Mouse (Mus musculus) limb, embryonic 14.5 days (tissue): Measurements from ENCODE around the gene Cyb5r2. TPM values are rescaled to one million over a fixed set of nuclear protein-coding genes. Genes with fewer than 3 reads are reported as not detected.
A peak's percentile ranks its signal among the peaks of the same experiment; 100 is the strongest.

ENCODE experiments used
- ATAC-seq: fragments of 200-750 bp; cut with Nextera tagmentation; 2 replicates; pipeline ENCODE4 v1.8.0; 2017; ENCODE audit warnings: low read depth, moderate number of reproducible peaks, moderate TSS enrichment; ENCODE audit not compliant: low FRiP score
- DNase-seq: peaks from one replicate; pipeline ENCODE4 v3.0.0-alpha.2; 2015; ENCODE audit warnings: low spot score
- H3K27ac ChIP-seq: fragments of 300-500 bp; sonication (generic); replicated peaks from 2 replicates; pipeline ENCODE4 v1.5.1; 2014; ENCODE audit warnings: low read depth, mild to moderate bottlenecking, low read length, moderate library complexity, mixed read lengths
- H3K27me3 ChIP-seq: fragments of 300-500 bp; sonication (generic); 2 replicates; pipeline ENCODE4 v1.6.1; 2014; ENCODE audit warnings: low read length, mixed read lengths; ENCODE audit not compliant: control insufficient read depth, insufficient read depth
- H3K36me3 ChIP-seq: fragments of 300-500 bp; sonication (generic); 2 replicates; pipeline ENCODE4 v1.6.1; 2014; ENCODE audit warnings: mild to moderate bottlenecking, low read length, moderate library complexity, mixed read lengths; ENCODE audit not compliant: control insufficient read depth, insufficient read depth
- H3K4me1 ChIP-seq: fragments of 300-500 bp; sonication (generic); 2 replicates; pipeline ENCODE4 v1.6.1; 2014; ENCODE audit warnings: antibody characterized with exemption, low read length, mixed read lengths; ENCODE audit not compliant: control insufficient read depth, insufficient read depth
- H3K4me2 ChIP-seq: fragments of 300-500 bp; sonication (generic); replicated peaks from 2 replicates; pipeline ENCODE4 v1.6.1; 2014; ENCODE audit warnings: low read depth, mild to moderate bottlenecking, low read length, moderate library complexity; ENCODE audit not compliant: severe bottlenecking
- H3K4me3 ChIP-seq: fragments of 300-500 bp; sonication (generic); replicated peaks from 2 replicates; pipeline ENCODE4 v1.5.1; 2014; ENCODE audit warnings: low read length
- H3K9ac ChIP-seq: fragments of 300-500 bp; sonication (generic); 2 replicates; pipeline ENCODE4 v1.6.1; 2014; ENCODE audit warnings: mild to moderate bottlenecking, low read depth, low read length, moderate library complexity; ENCODE audit not compliant: severe bottlenecking
- H3K9me3 ChIP-seq: fragments of 300-500 bp; sonication (generic); 2 replicates; pipeline ENCODE4 v1.6.1; 2016; ENCODE audit warnings: low read length; ENCODE audit not compliant: control insufficient read depth
- POLR2A ChIP-seq: fragments of 200-500 bp; IDR thresholded peaks from 2 replicates; pipeline ENCODE4 v1.8.0; 2012; ENCODE audit warnings: inconsistent platforms, mild to moderate bottlenecking, moderate library complexity, borderline replicate concordance; ENCODE audit not compliant: insufficient read depth, insufficient read length; ENCODE audit errors: extremely low read depth
- WGBS: fragments of 180-500 bp; shearing (Covaris S2); extraction: QIAGEN DNeasy Blood & Tissue Kit; methylation state at CpG from one replicate; pipeline ENCODE4 v1.1.7; 2014; 5-methylcytosine and 5-hydroxymethylcytosine counted together
- polyA plus RNA-seq, 2 experiments: library from polyadenylated mRNA; depleted of rRNA in 1 of 2; stranded (reverse) in 1 of 2; unstranded in 1 of 2; fragments of >200 nt; fragmentation: Nextera tagmentation in 1 of 2; extraction: Ambion mirVana in 1 of 2; gene quantifications; 2 replicates each; pipeline versions ENCODE4 v1.2.1 to v1.2.3; 2012 to 2014

The Cyb5r2 gene
- polyA plus RNA-seq, 2 experiments = 0.14 to 0.23 TPM

GRCm38 (mm10) chr7:107722536-107722935 is 35.3 kb downstream of the Cyb5r2 start:
- Histone ChIP-seq H3K27me3 (no peaks in the 10 kb centered on the region), H3K4me1 (0 out of 2 replicates have a peak, but pooled peaks cover under 1% of the 10 kb centered on the region), H3K9ac (no peak overlapping the region), H3K4me3 (no peak overlapping the region), H3K9me3 (no peaks in the 10 kb centered on the region), H3K36me3 (peaks cover 24% of the 10 kb centered on the region), H3K27ac (no peak overlapping the region), H3K4me2 (no peak overlapping the region)
- 99% methylated on average over 4 of the region's 4 CpGs for WGBS
- no peak for DNase-seq
- no peak for ATAC-seq
- TF ChIP-seq POLR2A = no peak

- Histone ChIP-seq H3K9me3 (no peaks in the 10 kb centered on the region), H3K27ac (no peak overlapping the region), H3K36me3 (peaks cover 19% of the 10 kb centered on the region), H3K4me1 (no peaks in the 10 kb centered on the region), H3K9ac (no peak overlapping the region), H3K4me3 (no peak overlapping the region), H3K27me3 (no peaks in the 10 kb centered on the region), H3K4me2 (no peak overlapping the region)
- no peak for TF ChIP-seq POLR2A
- DNase-seq (no peak), ATAC-seq (no peak)
- WGBS = 87% methylated on average over 1 of the region's 1 CpGs
Measured at GRCm38 (mm10) chr7:107720771-107721170, 37.1 kb downstream of the Cyb5r2 start.

- no peak overlapping the region for H3K27ac ChIP-seq
- no peak for TF ChIP-seq POLR2A
- WGBS = 89% methylated on average over 5 of the region's 5 CpGs
- peaks cover 3% of the 10 kb centered on the region; the same call in 1 of the 2 replicates for H3K36me3 ChIP-seq
- H3K9ac ChIP-seq = no peak overlapping the region
- H3K4me3 ChIP-seq = no peak overlapping the region
- no peaks in the 10 kb centered on the region for H3K9me3 ChIP-seq
- no peak for ATAC-seq
- no peaks in the 10 kb centered on the region for H3K27me3 ChIP-seq
- DNase-seq = no peak
- no peak overlapping the region for H3K4me2 ChIP-seq
- H3K4me1 ChIP-seq = peaks cover 7% of the 10 kb centered on the region
Measured at GRCm38 (mm10) chr7:107714067-107714466, 43.8 kb downstream of the Cyb5r2 start.

GRCm38 (mm10) chr7:107712743-107713142 is 45.1 kb downstream of the Cyb5r2 start:
- H3K4me1 ChIP-seq = peaks cover 17% of the 10 kb centered on the region
- H3K9ac ChIP-seq = no peak overlapping the region
- no peak overlapping the region for H3K27ac ChIP-seq
- H3K36me3 ChIP-seq = peaks cover 3% of the 10 kb centered on the region; the same call in 1 of the 2 replicates
- no peak for DNase-seq
- no peak overlapping the region for H3K4me3 ChIP-seq
- no peak overlapping the region for H3K4me2 ChIP-seq
- TF ChIP-seq POLR2A = no peak
- ATAC-seq = no peak
- H3K27me3 ChIP-seq = no peaks in the 10 kb centered on the region
- no peaks in the 10 kb centered on the region for H3K9me3 ChIP-seq
- WGBS = 59% methylated on average over 6 of the region's 6 CpGs

GRCm38 (mm10) chr7:107708491-107709112 is 49.2 kb downstream of the Cyb5r2 start:
- Histone ChIP-seq H3K4me1 (peaks cover 18% of the 10 kb centered on the region), H3K36me3 (no peaks in the 10 kb centered on the region), H3K4me2 (peak overlapping the region; percentile 46), H3K9me3 (no peaks in the 10 kb centered on the region), H3K27ac (peak overlapping the region; percentile 61), H3K9ac (no peak overlapping the region), H3K4me3 (peak overlapping the region; percentile 27), H3K27me3 (no peaks in the 10 kb centered on the region)
- peak; percentile 89 for DNase-seq
- peak; percentile 93 for ATAC-seq
- TF ChIP-seq POLR2A = no peak
- 2% methylated on average over 10 of the region's 10 CpGs for WGBS
